Mouse (Mus musculus): Measurements from ENCODE around the gene Ints7. TPM values are rescaled to one million over a fixed set of nuclear protein-coding genes. Genes with fewer than 3 reads are reported as not detected.

The Ints7 gene
- 11.7 and 11.8 TPM in 2 replicates for polyA plus RNA-seq (2012; rRNA removed)

GRCm38 (mm10) chr1:191575458-191576247 lies at the start of gene Ints7, which contains the start of gene Dtl:
Gene Ints7, plus strand, starts transcription at chr1:191575636.
Gene Dtl, minus strand, starts transcription at chr1:191575544.

Other genes with a start within 250 kb of the Ints7 start
- gene Tmem206, start 249.7 kb upstream of the Ints7 start, polyA plus RNA-seq (2012; rRNA removed): 3.8 and 3.9 TPM in 2 replicates
- 41.1 and 41.4 TPM in 2 replicates for gene Ppp2r5a, start 172.4 kb upstream of the Ints7 start, polyA plus RNA-seq (2012; rRNA removed)
- 7.2 and 7.5 TPM in 2 replicates for gene Dtl, start 92 bp upstream of the Ints7 start, polyA plus RNA-seq (2012; rRNA removed)
- 12.6 and 13.1 TPM in 2 replicates for gene Lpgat1, start 142.2 kb downstream of the Ints7 start, polyA plus RNA-seq (2012; rRNA removed)
- gene Nek2, start 245.8 kb downstream of the Ints7 start, polyA plus RNA-seq (2012; rRNA removed): 7.0 and 7.2 TPM in 2 replicates